Mouse (Mus musculus): ENCODE measurements around the gene Rad51b. TPM values are rescaled to one million over a fixed set of nuclear protein-coding genes. Genes with fewer than 3 reads are reported as not detected.

Gene Rad51b
- total and polyA plus RNA-seq, 2 experiments from 2014 or later, result 1.1 TPM

DNA sequence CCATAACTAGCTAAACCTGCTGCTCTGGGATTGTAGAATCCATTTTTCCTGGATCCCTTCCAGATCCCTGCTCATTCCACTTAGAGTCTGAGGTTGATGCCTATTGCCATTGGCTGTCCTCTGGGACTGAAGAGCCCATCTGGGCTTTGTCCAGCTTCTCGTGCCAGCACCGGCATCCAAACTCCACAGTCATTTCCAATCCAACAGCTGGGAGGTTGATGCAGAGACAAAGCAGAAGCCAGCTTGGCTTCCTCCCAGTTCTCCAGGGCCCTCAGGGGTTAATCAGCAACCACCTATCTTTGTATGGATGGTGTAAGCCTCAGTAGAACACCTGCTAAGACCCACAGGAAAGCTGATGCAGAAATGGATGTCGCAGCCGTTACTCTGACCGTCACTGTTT is 524.8 kb downstream of the Rad51b start:
- Histone ChIP-seq H3K9me3 (ENCODE audit: low read length) (no peaks in the 10 kb centered on the region), H3K4me2 (ENCODE audit: low read depth, low read length) (no peak overlapping the region), H3K36me3 (ENCODE audit: insufficient read depth, low read length) (no peaks in the 10 kb centered on the region), H3K27me3 (ENCODE audit: insufficient read depth, low read length) (no peaks in the 10 kb centered on the region), H3K9ac (replicated peaks; ENCODE audit: low read length) (no peak overlapping the region), H3K4me1 (ENCODE audit: insufficient read depth, low read length) (0 out of 2 replicates have a peak, but pooled peaks cover 5% of the 10 kb centered on the region), H3K27ac (no peak overlapping the region), H3K4me3 (ENCODE audit: low read length) (no peak overlapping the region)
- peak; percentile 80 for DNase-seq (ENCODE audit: low spot score)
- 45% methylated on average over 5 of the region's 5 CpGs for WGBS
- no peak for TF ChIP-seq CTCF (IDR thresholded peaks at IDR 0.05; ENCODE audit: low read depth)
- ATAC-seq, result peak; percentile 82

DNA sequence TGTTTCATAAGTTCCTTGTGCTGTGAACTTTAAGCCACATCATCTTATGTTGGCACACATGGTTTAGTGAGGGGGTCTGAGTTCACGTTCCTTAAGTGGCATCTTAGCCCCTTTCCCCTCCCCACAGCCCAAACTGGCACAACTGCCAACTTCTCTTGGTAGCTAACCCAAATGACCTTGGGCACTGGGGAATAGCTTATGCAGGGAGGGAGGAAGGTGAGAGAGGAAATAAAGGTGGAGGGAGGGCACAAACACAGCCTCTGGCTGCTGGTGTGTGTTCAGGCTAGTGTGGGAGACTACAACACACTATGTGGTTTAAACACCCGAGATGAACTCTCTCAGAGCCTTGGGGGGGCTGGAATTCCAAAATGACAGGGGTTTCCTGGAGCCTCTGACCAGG is 525.3 kb downstream of the Rad51b start:
- Histone ChIP-seq H3K36me3 (ENCODE audit: insufficient read depth, low read length) (no peaks in the 10 kb centered on the region), H3K4me1 (ENCODE audit: insufficient read depth, low read length) (0 out of 2 replicates have a peak, but pooled peaks cover 5% of the 10 kb centered on the region), H3K9me3 (ENCODE audit: low read length) (no peaks in the 10 kb centered on the region), H3K9ac (replicated peaks; ENCODE audit: low read length) (no peak overlapping the region), H3K4me2 (ENCODE audit: low read depth, low read length) (no peak overlapping the region), H3K4me3 (ENCODE audit: low read length) (no peak overlapping the region), H3K27ac (no peak overlapping the region), H3K27me3 (ENCODE audit: insufficient read depth, low read length) (no peaks in the 10 kb centered on the region)
- TF ChIP-seq CTCF (IDR thresholded peaks at IDR 0.05; ENCODE audit: low read depth), result no peak
- ATAC-seq, result no peak
- DNase-seq (ENCODE audit: low spot score), result no peak
- WGBS, result 52% methylated on average over 2 of the region's 2 CpGs

DNA sequence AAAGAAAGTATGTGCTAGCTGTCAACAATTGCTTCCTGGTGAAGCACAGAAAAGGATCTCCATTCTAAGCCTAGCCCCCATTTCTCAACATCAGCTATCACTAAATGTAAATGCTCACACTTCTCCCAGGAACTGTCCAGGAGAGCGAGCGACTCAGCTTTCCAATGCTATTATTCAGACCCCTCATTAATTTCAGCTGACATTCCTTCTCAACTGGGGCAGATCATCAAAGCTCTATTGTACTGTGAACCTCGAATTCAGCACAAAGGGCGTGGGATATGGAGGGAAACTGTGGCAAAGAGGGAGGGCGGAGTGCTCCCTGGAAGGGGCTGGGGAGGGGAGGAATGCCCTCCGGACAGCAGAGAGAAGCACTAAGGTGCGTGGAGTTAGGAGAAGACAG is 528.8 kb downstream of the Rad51b start:
- Histone ChIP-seq H3K4me3 (ENCODE audit: low read length) (no peak overlapping the region), H3K9ac (replicated peaks; ENCODE audit: low read length) (no peak overlapping the region), H3K36me3 (ENCODE audit: insufficient read depth, low read length) (no peaks in the 10 kb centered on the region), H3K9me3 (ENCODE audit: low read length) (no peaks in the 10 kb centered on the region), H3K4me1 (ENCODE audit: insufficient read depth, low read length) (0 out of 2 replicates have a peak, but pooled peaks cover 5% of the 10 kb centered on the region), H3K27me3 (ENCODE audit: insufficient read depth, low read length) (no peaks in the 10 kb centered on the region), H3K4me2 (ENCODE audit: low read depth, low read length) (no peak overlapping the region), H3K27ac (no peak overlapping the region)
- ATAC-seq, result no peak
- WGBS, result 33% methylated on average over 7 of the region's 7 CpGs
- DNase-seq (ENCODE audit: low spot score), result no peak
- no peak for TF ChIP-seq CTCF (IDR thresholded peaks at IDR 0.05; ENCODE audit: low read depth)

DNA sequence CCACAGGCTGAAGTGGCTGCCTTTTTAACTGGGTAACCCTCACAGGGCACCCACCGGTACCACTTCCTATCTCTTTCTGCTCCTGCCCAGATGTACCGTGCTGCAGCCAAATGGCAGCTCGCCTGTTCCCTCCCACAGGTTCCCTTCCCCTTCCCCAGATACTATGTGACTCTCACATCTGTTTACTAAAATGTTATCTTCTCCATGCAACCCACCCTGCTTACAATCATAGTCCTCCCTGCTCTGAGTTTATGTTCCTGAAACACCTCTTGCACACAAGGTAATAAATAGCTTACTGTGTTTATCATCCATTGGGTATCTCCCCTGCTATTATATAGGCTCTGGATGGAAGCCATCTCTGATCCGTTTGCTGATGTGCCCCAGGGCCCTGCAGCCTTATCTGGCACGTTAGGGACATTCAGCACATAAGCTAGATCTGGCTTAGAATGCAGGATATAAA is 530.2 kb downstream of the Rad51b start:
- 65% methylated on average over 5 of the region's 5 CpGs for WGBS
- H3K36me3 ChIP-seq (ENCODE audit: insufficient read depth, low read length), result no peaks in the 10 kb centered on the region
- ATAC-seq, result no peak

DNA sequence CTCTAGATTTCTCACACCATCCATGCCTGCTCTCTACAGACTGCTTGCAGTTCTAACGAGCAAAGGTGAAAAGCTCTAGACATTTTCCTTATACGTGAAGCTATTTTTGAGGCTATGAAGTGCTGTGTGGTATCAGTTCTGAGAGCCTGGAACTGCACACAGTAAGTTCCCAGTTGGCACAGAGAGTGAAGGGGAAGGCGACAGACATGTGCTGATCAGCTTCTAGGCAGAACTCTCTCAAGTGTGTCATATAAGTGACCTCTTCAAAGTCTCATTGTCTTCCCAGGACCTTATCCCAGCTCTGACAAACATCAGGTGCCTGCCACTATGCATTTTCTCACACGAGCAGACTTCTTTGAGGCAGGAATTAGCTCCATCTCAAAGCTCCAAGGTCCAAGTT is 530.7 kb downstream of the Rad51b start:
- Histone ChIP-seq H3K9ac (replicated peaks; ENCODE audit: low read length) (no peak overlapping the region), H3K4me3 (ENCODE audit: low read length) (no peak overlapping the region), H3K9me3 (ENCODE audit: low read length) (no peaks in the 10 kb centered on the region), H3K36me3 (ENCODE audit: insufficient read depth, low read length) (no peaks in the 10 kb centered on the region), H3K27ac (no peak overlapping the region), H3K27me3 (ENCODE audit: insufficient read depth, low read length) (no peaks in the 10 kb centered on the region), H3K4me2 (ENCODE audit: low read depth, low read length) (no peak overlapping the region), H3K4me1 (ENCODE audit: insufficient read depth, low read length) (no peaks in the 10 kb centered on the region)
- no peak for TF ChIP-seq CTCF (IDR thresholded peaks at IDR 0.05; ENCODE audit: low read depth)
- no peak for ATAC-seq
- DNase-seq (ENCODE audit: low spot score), result no peak
- 65% methylated on average over 4 of the region's 4 CpGs for WGBS

More for the DNA sequence above, 530.2 kb downstream of the Rad51b start:
- H3K4me2 ChIP-seq (ENCODE audit: low read depth, low read length), result no peak overlapping the region
- DNase-seq (ENCODE audit: low spot score), result no peak
- no peak overlapping the region for H3K9ac ChIP-seq (replicated peaks; ENCODE audit: low read length)
- no peak overlapping the region for H3K27ac ChIP-seq
- H3K4me3 ChIP-seq (ENCODE audit: low read length), result no peak overlapping the region
- H3K4me1 ChIP-seq (ENCODE audit: insufficient read depth, low read length), result 0 out of 2 replicates have a peak, but pooled peaks cover 2% of the 10 kb centered on the region
- TF ChIP-seq CTCF (IDR thresholded peaks at IDR 0.05; ENCODE audit: low read depth), result no peak
- H3K9me3 ChIP-seq (ENCODE audit: low read length), result no peaks in the 10 kb centered on the region
- H3K27me3 ChIP-seq (ENCODE audit: insufficient read depth, low read length), result no peaks in the 10 kb centered on the region

DNA sequence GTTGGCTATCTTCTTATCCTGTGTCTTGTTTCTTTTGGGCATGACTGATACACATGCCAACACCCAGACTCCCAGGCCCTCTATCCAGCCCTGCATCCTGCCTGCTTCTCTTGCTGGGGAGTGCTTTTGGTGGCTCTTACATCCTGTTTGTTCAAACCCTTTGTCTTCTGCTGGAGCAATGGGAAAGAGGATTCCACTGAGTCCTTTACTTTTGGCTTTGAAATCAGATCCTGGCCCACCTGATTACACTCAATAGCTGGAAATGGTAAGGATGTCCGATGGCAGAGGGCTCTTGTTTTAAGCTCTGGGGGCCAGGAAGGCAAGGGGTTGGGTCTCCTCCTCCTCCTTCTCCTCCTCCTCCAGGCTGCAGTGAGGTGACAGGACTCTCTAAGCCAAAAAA is 533.6 kb downstream of the Rad51b start:
- DNase-seq (ENCODE audit: low spot score) (no peak), ATAC-seq (no peak)
- no peak overlapping the region for H3K9ac ChIP-seq (replicated peaks; ENCODE audit: low read length)
- H3K36me3 ChIP-seq (ENCODE audit: insufficient read depth, low read length), result no peaks in the 10 kb centered on the region
- 53% methylated on average over 1 of the region's 1 CpGs for WGBS
- no peak overlapping the region for H3K4me3 ChIP-seq (ENCODE audit: low read length)
- TF ChIP-seq CTCF (IDR thresholded peaks at IDR 0.05; ENCODE audit: low read depth), result no peak
- H3K4me2 ChIP-seq (ENCODE audit: low read depth, low read length), result no peak overlapping the region
- H3K4me1 ChIP-seq (ENCODE audit: insufficient read depth, low read length), result no peaks in the 10 kb centered on the region
- H3K9me3 ChIP-seq (ENCODE audit: low read length), result no peaks in the 10 kb centered on the region
- no peaks in the 10 kb centered on the region for H3K27me3 ChIP-seq (ENCODE audit: insufficient read depth, low read length)
- no peak overlapping the region for H3K27ac ChIP-seq

DNA sequence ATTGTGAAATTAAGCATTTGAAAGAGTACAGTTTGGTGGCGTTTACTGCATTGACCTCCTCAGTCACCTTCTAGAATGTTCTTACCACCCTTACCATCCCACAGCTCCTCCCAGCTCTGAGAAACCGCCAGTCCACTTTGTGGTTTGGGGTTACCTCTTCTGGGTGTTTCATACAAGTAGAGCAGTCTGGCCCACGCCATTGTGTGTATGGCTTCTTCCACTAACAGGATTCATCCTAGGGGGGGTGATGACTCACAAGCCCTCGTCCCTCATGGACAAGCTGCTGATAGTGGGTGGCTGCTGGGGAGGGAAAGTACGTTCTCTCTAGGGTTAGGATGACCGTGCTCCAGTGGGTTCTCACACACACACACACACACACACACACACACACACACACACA is 535.5 kb downstream of the Rad51b start:
- Histone ChIP-seq H3K4me2 (ENCODE audit: low read depth, low read length) (no peak overlapping the region), H3K9ac (replicated peaks; ENCODE audit: low read length) (no peak overlapping the region), H3K27ac (no peak overlapping the region), H3K4me3 (ENCODE audit: low read length) (no peak overlapping the region), H3K9me3 (ENCODE audit: low read length) (no peaks in the 10 kb centered on the region), H3K4me1 (ENCODE audit: insufficient read depth, low read length) (no peaks in the 10 kb centered on the region), H3K27me3 (ENCODE audit: insufficient read depth, low read length) (no peaks in the 10 kb centered on the region), H3K36me3 (ENCODE audit: insufficient read depth, low read length) (no peaks in the 10 kb centered on the region)
- 90% methylated on average over 6 of the region's 6 CpGs for WGBS
- ATAC-seq, result no peak
- TF ChIP-seq CTCF (IDR thresholded peaks at IDR 0.05; ENCODE audit: low read depth), result no peak
- no peak for DNase-seq (ENCODE audit: low spot score)
